Mouse (Mus musculus) erythroblast, embryonic 14.5 days (primary cell): ENCODE results near the gene Lce1m. TPM values are rescaled to one million over a fixed set of nuclear protein-coding genes. Genes with fewer than 3 reads are reported as not detected.

Experiments used
- H3K27me3 ChIP-seq: 2 replicates; pipeline ENCODE4 v1.6.1; 2012; ENCODE audit warnings: inconsistent platforms; ENCODE audit not compliant: control insufficient read depth
- H3K36me3 ChIP-seq: 2 replicates; pipeline ENCODE4 v1.6.1; 2012; ENCODE audit warnings: mild to moderate bottlenecking, inconsistent platforms; ENCODE audit not compliant: control insufficient read depth
- H3K4me1 ChIP-seq: 2 replicates; pipeline ENCODE4 v1.6.1; 2012; ENCODE audit warnings: inconsistent platforms; ENCODE audit not compliant: control insufficient read depth
- H3K4me3 ChIP-seq: replicated peaks from 2 replicates; pipeline ENCODE3; 2012; ENCODE audit warnings: moderate library complexity, mild to moderate bottlenecking, inconsistent platforms
- H3K9me3 ChIP-seq: 2 replicates; pipeline ENCODE4 v1.6.1; 2012; ENCODE audit warnings: low read length, inconsistent platforms, mixed read lengths; ENCODE audit not compliant: control insufficient read depth
- GATA1 ChIP-seq: IDR thresholded peaks from 2 replicates; pipeline ENCODE4 v1.6.1; 2012; ENCODE audit warnings: low read length, inconsistent platforms, mixed read lengths
- TAL1 ChIP-seq: IDR thresholded peaks from 3 replicates; pipeline ENCODE4 v1.6.1; 2012; ENCODE audit warnings: low read length, inconsistent platforms, mixed read lengths
- polyA plus RNA-seq: library from polyadenylated mRNA; stranded (reverse); fragments of >175 nt; gene quantifications from 2 replicates; pipeline ENCODE4 v1.2.3, GENCODE M21; 2012

The Lce1m gene
- polyA plus RNA-seq, 1 experiment: not detected

DNA sequence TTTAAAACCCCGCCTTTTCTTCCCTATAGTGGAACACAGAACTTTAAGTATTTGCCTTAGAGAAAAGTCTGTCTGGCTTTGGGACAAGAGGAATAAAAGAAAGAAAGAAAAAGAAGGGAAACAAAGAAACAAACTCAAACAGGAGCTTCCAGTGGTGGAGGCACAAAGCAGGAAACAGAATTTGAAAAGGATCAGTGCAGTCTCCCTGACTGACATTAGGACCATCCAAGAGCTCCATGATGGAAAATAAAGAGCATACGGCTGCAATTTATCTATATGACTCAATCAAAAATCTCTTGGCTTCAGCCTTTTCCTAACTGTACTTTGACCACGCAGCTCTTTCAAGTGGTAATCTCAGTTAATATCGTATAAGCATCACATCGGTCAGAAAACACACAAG lies 4.0 kb downstream of the Lce1m start:
- H3K9me3 ChIP-seq: no peaks in the 10 kb centered on the region
- no peak for TF ChIP-seq GATA1
- TF ChIP-seq TAL1: no peak
- no peaks in the 10 kb centered on the region for H3K4me1 ChIP-seq
- H3K36me3 ChIP-seq: no peaks in the 10 kb centered on the region
- H3K27me3 ChIP-seq: peaks cover 11% of the 10 kb centered on the region
- no peak overlapping the region for H3K4me3 ChIP-seq

DNA sequence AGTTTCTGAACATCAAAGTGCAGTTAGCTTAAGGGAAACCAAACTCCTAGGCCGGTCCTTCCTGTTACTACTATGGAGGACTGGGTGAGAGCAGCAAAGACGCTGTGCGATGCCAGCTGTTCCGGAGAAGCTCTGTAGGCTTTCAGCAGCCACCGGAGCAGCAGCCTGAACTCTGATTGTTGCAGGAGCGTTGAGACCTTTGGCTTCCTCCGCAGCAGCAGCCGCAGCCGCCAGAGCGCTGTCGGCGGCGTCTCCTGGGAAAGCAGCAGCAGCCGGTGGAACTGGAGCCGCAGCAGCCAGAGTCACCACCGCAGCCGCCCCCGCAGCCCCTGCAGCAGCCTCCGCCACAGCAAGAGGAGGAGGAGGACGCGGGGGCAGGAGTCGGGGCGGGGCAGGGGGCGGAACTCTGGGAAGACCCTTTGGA lies 4.5 kb downstream of the Lce1m start:
- TF ChIP-seq GATA1 (no peak), TAL1 (no peak)
- no peaks in the 10 kb centered on the region for H3K36me3 ChIP-seq
- H3K9me3 ChIP-seq: no peaks in the 10 kb centered on the region
- no peak overlapping the region for H3K4me3 ChIP-seq
- peaks cover 11% of the 10 kb centered on the region for H3K27me3 ChIP-seq
- H3K4me1 ChIP-seq: no peaks in the 10 kb centered on the region

DNA sequence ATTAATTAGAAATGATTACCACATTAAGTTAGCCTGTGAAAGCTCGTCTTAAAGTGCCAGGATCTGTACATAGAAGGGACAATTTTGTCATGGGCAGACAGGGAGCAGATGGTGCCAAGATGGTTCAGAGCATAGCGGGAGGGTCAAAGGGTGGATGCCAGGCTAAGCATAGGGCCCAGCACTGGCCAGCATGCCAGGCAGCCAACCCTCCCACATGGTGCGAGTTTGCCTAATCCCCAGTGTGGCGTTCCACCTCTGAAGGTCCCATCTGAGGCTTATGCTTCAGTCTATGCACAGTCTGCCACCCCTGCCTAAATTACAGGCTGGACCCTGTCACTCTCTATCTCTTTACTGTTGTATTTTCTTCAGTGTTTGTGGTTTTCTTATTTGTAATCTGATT lies 16.0 kb downstream of the Lce1m start:
- no peak for TF ChIP-seq GATA1
- TF ChIP-seq TAL1: no peak
- H3K4me3 ChIP-seq: no peak overlapping the region
- H3K9me3 ChIP-seq: no peaks in the 10 kb centered on the region
- no peaks in the 10 kb centered on the region for H3K27me3 ChIP-seq
- no peaks in the 10 kb centered on the region for H3K4me1 ChIP-seq
- H3K36me3 ChIP-seq: no peaks in the 10 kb centered on the region

DNA sequence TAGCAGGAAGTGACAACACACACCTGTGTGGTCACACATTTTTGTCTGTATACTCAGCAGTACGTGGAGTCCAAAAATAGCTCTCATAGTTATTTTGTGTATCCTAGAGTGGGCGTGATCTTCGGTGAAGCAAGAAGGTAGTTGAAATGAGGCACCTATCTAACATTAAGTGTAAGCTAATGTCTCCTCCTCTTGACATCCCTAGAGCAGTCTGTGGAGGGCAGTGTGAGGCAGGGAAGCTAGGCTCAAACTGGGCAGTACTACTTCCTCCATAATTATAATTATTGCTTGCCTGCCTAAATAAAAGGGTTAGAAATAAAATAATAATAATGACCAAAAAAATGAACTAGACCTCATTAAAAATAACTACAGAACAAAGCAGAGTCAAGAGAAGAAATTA lies 18.2 kb downstream of the Lce1m start:
- TF ChIP-seq TAL1 (no peak), GATA1 (no peak)
- H3K4me1 ChIP-seq: no peaks in the 10 kb centered on the region
- no peaks in the 10 kb centered on the region for H3K9me3 ChIP-seq
- H3K4me3 ChIP-seq: no peak overlapping the region
- H3K36me3 ChIP-seq: no peaks in the 10 kb centered on the region
- no peaks in the 10 kb centered on the region for H3K27me3 ChIP-seq

DNA sequence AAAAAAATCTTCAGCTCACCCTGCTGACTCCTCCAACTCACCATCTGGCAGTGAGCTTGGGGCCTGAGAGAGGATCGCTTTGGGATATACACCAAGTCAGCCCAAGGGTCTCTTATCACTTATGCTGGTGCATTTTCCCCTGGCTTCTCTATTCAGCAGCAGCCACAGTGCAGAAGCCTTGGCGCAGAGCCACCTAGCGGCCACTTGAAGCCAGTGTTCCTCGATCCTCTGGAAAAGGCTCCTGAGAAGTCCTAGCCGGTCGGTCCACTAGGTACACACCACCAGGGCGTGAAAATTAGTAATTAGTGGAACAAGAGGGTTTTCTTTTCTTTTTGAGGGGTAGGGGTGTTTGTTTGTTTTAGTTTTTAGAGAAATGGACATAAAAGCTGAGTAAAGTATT lies 20.2 kb downstream of the Lce1m start:
- Histone ChIP-seq H3K4me3 (no peak overlapping the region), H3K36me3 (no peaks in the 10 kb centered on the region), H3K27me3 (no peaks in the 10 kb centered on the region), H3K4me1 (no peaks in the 10 kb centered on the region), H3K9me3 (no peaks in the 10 kb centered on the region)
- TF ChIP-seq GATA1 (no peak), TAL1 (no peak)

DNA sequence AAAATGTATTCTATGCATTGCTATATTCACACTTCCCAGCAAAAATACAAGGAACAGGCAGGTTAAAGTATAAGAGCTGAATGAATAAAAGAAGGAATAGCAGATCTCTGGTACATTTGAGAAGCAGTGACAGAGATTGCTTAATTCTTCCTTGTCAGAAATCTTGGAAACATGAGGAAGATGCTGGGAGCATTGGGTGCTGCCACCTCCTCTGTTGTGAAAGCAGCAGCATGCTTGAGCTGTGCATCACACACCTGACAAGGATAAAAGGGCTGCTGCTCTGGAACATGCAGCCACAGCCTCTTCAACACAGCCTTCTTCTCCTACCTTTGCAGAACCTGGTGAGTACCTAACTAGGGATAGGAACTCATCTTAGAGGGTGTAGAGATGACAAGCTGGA lies 26.9 kb downstream of the Lce1m start, which contains the start of gene Lce3f:
Gene Lce3f (plus strand): TSS at position 301 of the 400 bp plus-strand sequence.
- H3K27me3 ChIP-seq: no peaks in the 10 kb centered on the region
- H3K4me3 ChIP-seq: no peak within 1 kb of the TSS
- no peaks in the 10 kb centered on the region for H3K4me1 ChIP-seq
- H3K9me3 ChIP-seq: no peaks in the 10 kb centered on the region
- no peaks in the 10 kb centered on the region for H3K36me3 ChIP-seq
- TF ChIP-seq GATA1 (no peak), TAL1 (no peak)

DNA sequence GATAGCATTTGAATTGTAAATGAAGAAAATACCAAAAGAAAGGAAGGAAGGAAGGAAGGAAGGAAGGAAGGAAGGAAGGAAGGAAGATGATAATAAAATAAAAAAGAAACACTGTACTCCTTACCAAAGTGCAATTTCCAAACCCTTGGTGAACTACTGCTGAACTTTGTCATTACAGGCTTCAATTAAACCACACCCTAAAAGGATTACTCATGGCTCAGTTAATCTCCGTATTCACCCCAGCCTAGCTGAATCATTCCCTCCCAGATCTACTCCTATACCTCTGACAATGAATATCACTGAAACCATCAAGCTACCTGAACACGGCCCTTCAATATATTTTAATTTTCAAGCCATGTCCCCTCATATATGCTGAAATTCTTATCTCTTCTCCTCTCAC lies 40.4 kb downstream of the Lce1m start:
- no peaks in the 10 kb centered on the region for H3K9me3 ChIP-seq
- TF ChIP-seq GATA1: no peak
- no peak for TF ChIP-seq TAL1

More for the DNA sequence above, 40.4 kb downstream of the Lce1m start:
- Histone ChIP-seq H3K36me3 (no peaks in the 10 kb centered on the region), H3K27me3 (no peaks in the 10 kb centered on the region), H3K4me3 (no peak overlapping the region), H3K4me1 (no peaks in the 10 kb centered on the region)

Other genes with a start within 250 kb of the Lce1m start
- gene Lce1i, start 240.2 kb downstream of the Lce1m start, polyA plus RNA-seq: not detected in 2 replicates
- gene Lce1j, start 228.5 kb downstream of the Lce1m start, polyA plus RNA-seq: not detected in 2 replicates
- not detected in 2 replicates for gene Lce1k, start 211.2 kb downstream of the Lce1m start, polyA plus RNA-seq
- gene Kprp, start 191.8 kb downstream of the Lce1m start, polyA plus RNA-seq: not detected in 2 replicates
- gene Lce1l, start 167.8 kb downstream of the Lce1m start, polyA plus RNA-seq: not detected in 2 replicates
- gene 2310050C09Rik, start 148.8 kb downstream of the Lce1m start, polyA plus RNA-seq: not detected in 2 replicates
- not detected in 2 replicates for gene Lce3a, start 92.8 kb downstream of the Lce1m start, polyA plus RNA-seq
- not detected in 2 replicates for gene Lce3b, start 86.1 kb downstream of the Lce1m start, polyA plus RNA-seq
- not detected in 2 replicates for gene Lce3c, start 74.6 kb downstream of the Lce1m start, polyA plus RNA-seq
- gene Lce3d, start 61.7 kb downstream of the Lce1m start, polyA plus RNA-seq: not detected in 2 replicates
- not detected in 2 replicates for gene Lce3e, start 52.0 kb downstream of the Lce1m start, polyA plus RNA-seq
- not detected in 2 replicates for gene Lce3f, start 26.8 kb downstream of the Lce1m start, polyA plus RNA-seq
- gene Crct1, start 3.4 kb downstream of the Lce1m start, polyA plus RNA-seq: not detected in 2 replicates
- not detected in 2 replicates for gene Gm4858, start 49.8 kb upstream of the Lce1m start, polyA plus RNA-seq
- not detected in 2 replicates for gene Crnn, start 125.7 kb upstream of the Lce1m start, polyA plus RNA-seq
- not detected in 2 replicates for gene Flg2, start 178.2 kb upstream of the Lce1m start, polyA plus RNA-seq